Comparison of ENCODE assay signal across 9 mouse cellular contexts in genomic region chr11:109376484-109377143, GRCm38 (mm10). TPM values are rescaled to one million over a fixed set of nuclear protein-coding genes. Genes with fewer than 3 reads are reported as not detected.
DNase-seq lines count a peak whose midpoint lies in the region; ATAC-seq and TF ChIP-seq lines count a peak whose summit lies in the region.
"Had no signal": no experiment of that assay in that cellular context is flagged by ENCODE, and none has a peak within 500 bp of the region (broad histone marks: within the 10 kb centered on the region; RNA-seq: fewer than 3 reads in every experiment).

No protein-coding gene starts in this region.

- 0 out of 2 replicates have a peak, but pooled peaks have one; percentile 16 for ATAC-seq in embryonic facial prominence, embryonic 11.5 days (replicated peaks; ENCODE audit: insufficient number of reproducible peaks, low FRiP score, low TSS enrichment, low read depth)

- intact Hi-C loops in gastrocnemius, adult 2 months (cut with DNase I): no loop called here

- H3K4me2 ChIP-seq in embryonic facial prominence, embryonic 11.5 days (ENCODE audit: low read depth, low read length): no peak overlapping the region

- H3K9ac ChIP-seq in embryonic facial prominence, embryonic 11.5 days (replicated peaks; ENCODE audit: low read length): no peak overlapping the region

- peak overlapping the region; percentile 76 for H3K27ac ChIP-seq in gastrocnemius, adult 2 months
- H3K27ac ChIP-seq in embryonic facial prominence, embryonic 11.5 days (replicated peaks; ENCODE audit: low read depth, low read length): no peak overlapping the region

- no peak for TF ChIP-seq CTCF in gastrocnemius, adult 2 months (IDR thresholded peaks at IDR 0.05)

- peak; percentile 25 for DNase-seq in gastrocnemius, adult 2 months
- no peak for DNase-seq in gastrocnemius, adult 8-10 months (ENCODE audit: low spot score in 2 of 2)
- peak; percentile 48 for DNase-seq in MN1 (ENCODE audit: low spot score)
- DNase-seq in embryonic facial prominence, embryonic 11.5 days (ENCODE audit: low spot score): peak; percentile 63
- DNase-seq in liver: peak; percentile 42
- no peak for DNase-seq in adrenal gland, adult 2 months
- no peak for DNase-seq in lung, postnatal 25 days (ENCODE audit: low spot score)
- DNase-seq in adrenal gland, adult 8-10 months: no peak

- no peaks in the 10 kb centered on the region for H3K27me3 ChIP-seq in embryonic facial prominence, embryonic 11.5 days (ENCODE audit: control insufficient read depth, insufficient read depth, low read length)

- 36% methylated on average over 7 of the region's 7 CpGs for WGBS in embryonic facial prominence, embryonic 11.5 days

- no peaks in the 10 kb centered on the region for H3K9me3 ChIP-seq in embryonic facial prominence, embryonic 11.5 days (replicated peaks; ENCODE audit: control insufficient read depth, low read length)

- H3K4me1 ChIP-seq in embryonic facial prominence, embryonic 11.5 days (ENCODE audit: control insufficient read depth, insufficient read depth, low read length): peaks cover 3% of the 10 kb centered on the region; the same call in 1 of the 2 replicates

- no peak overlapping the region for H3K4me3 ChIP-seq in gastrocnemius, adult 2 months
- H3K4me3 ChIP-seq in embryonic facial prominence, embryonic 11.5 days (ENCODE audit: low read depth, low read length): no peak overlapping the region

- H3K36me3 ChIP-seq in embryonic facial prominence, embryonic 11.5 days (replicated peaks; ENCODE audit: control insufficient read depth, insufficient read depth, low read depth, low read length): no peaks in the 10 kb centered on the region; the same call in 1 of the 2 replicates

RNA-seq across cellular contexts. Expression of gene Gna13, which starts 14.0 kb away (rescaled TPM):
- total RNA-seq in gastrocnemius, adult 2 months (2021): 10 to 100 TPM; 25.6 to 27.8 TPM
- total RNA-seq in gastrocnemius, adult 8-10 months (2022): 10 to 100 TPM; 23.3 to 30.3 (median 28.4) TPM
- 20.8 and 20.9 TPM in 2 replicates for polyA plus RNA-seq in embryonic facial prominence, embryonic 11.5 days (2014; fragmentation: Nextera tagmentation; extraction: Ambion mirVana)
- total RNA-seq in adrenal gland, adult 2 months (2021): 10 to 100 TPM; 59.8 to 61.8 TPM
- 21.7 and 23.2 TPM in 2 replicates for polyA plus RNA-seq in adrenal gland, adult 2 months (2012; rRNA removed)
- 10 to 100 TPM; 65.1 to 70.3 (median 68.0) TPM for total RNA-seq in adrenal gland, adult 8-10 months (2022)

RNA-seq across cellular contexts. Expression of gene 9930022D16Rik, which starts 37.1 kb away (rescaled TPM):
- not detected for total RNA-seq in gastrocnemius, adult 2 months (2021)
- total RNA-seq in gastrocnemius, adult 8-10 months (2022): not detected
- not detected in 2 replicates for polyA plus RNA-seq in embryonic facial prominence, embryonic 11.5 days (2014; fragmentation: Nextera tagmentation; extraction: Ambion mirVana)
- total RNA-seq in adrenal gland, adult 2 months (2021): not detected
- not detected in 2 replicates for polyA plus RNA-seq in adrenal gland, adult 2 months (2012; rRNA removed)
- not detected for total RNA-seq in adrenal gland, adult 8-10 months (2022)
- polyA plus RNA-seq: lung, embryonic 16.5 days had no signal

RNA-seq across cellular contexts. Expression of gene Amz2, which starts 49.1 kb away (rescaled TPM):
- total RNA-seq in gastrocnemius, adult 2 months (2021): 10 to 100 TPM; 70.4 to 71.7 TPM
- 10 to 100 TPM; 64.3 to 84.3 (median 72.6) TPM for total RNA-seq in gastrocnemius, adult 8-10 months (2022)
- polyA plus RNA-seq in embryonic facial prominence, embryonic 11.5 days (2014; fragmentation: Nextera tagmentation; extraction: Ambion mirVana): 46.8 and 48.7 TPM in 2 replicates
- 10 to 100 TPM; 41.8 to 43.2 TPM for total RNA-seq in adrenal gland, adult 2 months (2021)
- polyA plus RNA-seq in adrenal gland, adult 2 months (2012; rRNA removed): 13.1 and 17.4 TPM in 2 replicates
- 10 to 100 TPM; 42.2 to 58.0 (median 49.0) TPM for total RNA-seq in adrenal gland, adult 8-10 months (2022)

Comparison
In these comparisons a context has a peak if more than half of its experiments do, and no peak if none do; other contexts are left out.
1. DNase-seq: peak in gastrocnemius, adult 2 months (single experiment), MN1 (single experiment), embryonic facial prominence, embryonic 11.5 days (single experiment) and liver (single experiment); none in gastrocnemius, adult 8-10 months (0 of 2), adrenal gland, adult 2 months (single experiment), lung, postnatal 25 days (single experiment) and adrenal gland, adult 8-10 months (single experiment).